Mouse (Mus musculus) embryonic facial prominence, embryonic 12.5 days (tissue): ENCODE data around the gene Oaz2. TPM values are rescaled to one million over a fixed set of nuclear protein-coding genes. Genes with fewer than 3 reads are reported as not detected.

Experiments used
- ATAC-seq: fragments of 200-750 bp; cut with Nextera tagmentation; 2 replicates; pipeline ENCODE4 v1.8.0; 2017; ENCODE audit not compliant: insufficient number of reproducible peaks, insufficient read depth, low FRiP score, low TSS enrichment
- H3K27ac ChIP-seq: fragments of 300-500 bp; sonication (generic); 2 replicates; pipeline ENCODE4 v1.5.1; 2016; ENCODE audit warnings: mild to moderate bottlenecking
- H3K27me3 ChIP-seq: fragments of 300-500 bp; sonication (generic); 2 replicates; pipeline ENCODE4 v1.6.1; 2016; ENCODE audit warnings: mild to moderate bottlenecking, moderate library complexity
- H3K36me3 ChIP-seq: fragments of 300-500 bp; sonication (generic); 2 replicates; pipeline ENCODE4 v1.6.1; 2016; ENCODE audit warnings: mild to moderate bottlenecking
- H3K4me1 ChIP-seq: fragments of 300-500 bp; sonication (generic); 2 replicates; pipeline ENCODE4 v1.6.1; 2016
- H3K4me2 ChIP-seq: fragments of 300-500 bp; sonication (generic); replicated peaks from 2 replicates; pipeline ENCODE4 v1.6.1; 2016; ENCODE audit warnings: mild to moderate bottlenecking, moderate library complexity
- H3K4me3 ChIP-seq: fragments of 300-500 bp; sonication (generic); 2 replicates; pipeline ENCODE4 v1.5.1; 2016; ENCODE audit warnings: mild to moderate bottlenecking
- H3K9ac ChIP-seq: fragments of 300-500 bp; sonication (generic); 2 replicates; pipeline ENCODE4 v1.6.1; 2016; ENCODE audit warnings: mild to moderate bottlenecking, moderate library complexity
- H3K9me3 ChIP-seq: fragments of 300-500 bp; sonication (generic); 2 replicates; pipeline ENCODE4 v1.6.1; 2016; ENCODE audit warnings: mild to moderate bottlenecking, moderate library complexity
- WGBS: fragments of 180-500 bp; shearing (Covaris S2); methylation state at CpG from one replicate; pipeline ENCODE4 v1.1.7; 2016; 5-methylcytosine and 5-hydroxymethylcytosine counted together
- polyA plus RNA-seq: library from polyadenylated mRNA; unstranded; fragments of >200 nt; fragmentation: Nextera tagmentation; extraction: Ambion mirVana; gene quantifications from 2 replicates; pipeline ENCODE4 v1.2.1, GENCODE M21; 2016

Oaz2 gene
- polyA plus RNA-seq, result 299 TPM in 2 replicates

DNA sequence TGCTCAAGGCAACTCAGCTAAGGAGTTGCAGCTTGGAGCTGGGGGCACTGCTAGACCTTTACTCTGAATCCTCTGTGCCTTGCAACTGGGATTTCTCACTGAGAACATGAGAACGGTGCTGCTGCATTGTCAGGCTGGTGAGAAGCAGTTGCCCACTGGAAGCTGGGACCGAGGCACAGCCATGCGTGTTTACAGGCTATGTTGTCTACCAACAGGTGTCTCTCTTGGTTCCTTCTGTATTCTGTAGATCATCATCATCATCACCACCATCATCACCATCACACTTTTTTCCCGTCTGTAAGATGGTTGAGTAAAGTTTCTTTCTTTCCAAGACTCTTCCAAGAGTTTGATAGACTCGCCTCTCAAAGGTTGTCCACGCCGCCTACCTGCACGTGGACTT lies at the start of gene Oaz2:
Oaz2 (plus strand) TSS at position 301 of the 400 bp plus-strand sequence.
- ATAC-seq, result no peak
- no peak within 1 kb of the TSS for H3K4me2 ChIP-seq
- no peaks in the 10 kb centered on the region for H3K36me3 ChIP-seq
- H3K27ac ChIP-seq, result no peak within 1 kb of the TSS
- WGBS, result 90% methylated on average over 8 of the region's 8 CpGs
- H3K9me3 ChIP-seq, result no peaks in the 10 kb centered on the region
- no peaks in the 10 kb centered on the region for H3K27me3 ChIP-seq
- H3K9ac ChIP-seq, result no peak within 1 kb of the TSS
- no peak within 1 kb of the TSS for H3K4me3 ChIP-seq
- H3K4me1 ChIP-seq, result 0 out of 2 replicates have a peak, but pooled peaks cover under 1% of the 10 kb centered on the region

- no peak for ATAC-seq
- Histone ChIP-seq H3K27me3 (no peaks in the 10 kb centered on the region), H3K4me3 (no peak overlapping the region), H3K27ac (no peak overlapping the region), H3K9ac (no peak overlapping the region), H3K4me1 (no peaks in the 10 kb centered on the region), H3K36me3 (no peaks in the 10 kb centered on the region), H3K4me2 (no peak overlapping the region), H3K9me3 (no peaks in the 10 kb centered on the region)
- 50% methylated on average over 3 of the region's 3 CpGs for WGBS
These were observed 48.5 kb upstream of the Oaz2 start for GRCm38 (mm10) chr9:65619311-65619710.

GRCm38 (mm10) chr9:65621196-65621595 lies 46.6 kb upstream of the Oaz2 start:
- 86% methylated on average over 4 of the region's 4 CpGs for WGBS

GRCm38 (mm10) chr9:65621666-65622065 lies 46.1 kb upstream of the Oaz2 start:
- H3K4me2 ChIP-seq, result no peak overlapping the region
- H3K4me1 ChIP-seq, result no peaks in the 10 kb centered on the region
- no peaks in the 10 kb centered on the region for H3K27me3 ChIP-seq
- H3K36me3 ChIP-seq, result no peaks in the 10 kb centered on the region
- no peak overlapping the region for H3K4me3 ChIP-seq
- no peaks in the 10 kb centered on the region for H3K9me3 ChIP-seq
- H3K9ac ChIP-seq, result no peak overlapping the region
- ATAC-seq, result no peak
- 83% methylated on average over 2 of the region's 2 CpGs for WGBS
- no peak overlapping the region for H3K27ac ChIP-seq

More at GRCm38 (mm10) chr9:65621196-65621595, 46.6 kb upstream of the Oaz2 start:
- no peak for ATAC-seq
- Histone ChIP-seq H3K4me3 (no peak overlapping the region), H3K36me3 (no peaks in the 10 kb centered on the region), H3K4me1 (no peaks in the 10 kb centered on the region), H3K27ac (no peak overlapping the region), H3K9ac (no peak overlapping the region), H3K4me2 (no peak overlapping the region), H3K9me3 (no peaks in the 10 kb centered on the region), H3K27me3 (no peaks in the 10 kb centered on the region)

DNA sequence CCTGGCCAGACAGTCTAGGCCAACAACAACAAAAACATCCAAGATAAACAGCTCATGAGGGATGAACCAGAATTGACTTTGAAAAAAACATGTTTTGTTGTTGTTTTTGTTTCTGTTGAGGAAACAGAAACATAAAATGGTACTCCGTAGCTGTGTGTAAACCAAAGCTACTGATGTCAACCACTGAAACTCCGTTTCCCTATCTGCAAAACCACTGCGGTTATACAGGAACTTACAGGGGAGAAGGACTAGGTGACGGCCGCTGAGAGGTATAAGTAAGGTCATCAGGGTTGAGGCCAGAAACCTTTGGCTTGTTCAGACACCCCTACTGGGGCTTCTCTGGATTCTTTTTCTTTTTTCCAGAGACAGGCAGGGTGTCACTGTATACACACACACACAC lies 45.0 kb upstream of the Oaz2 start:
- Histone ChIP-seq H3K27ac (no peak overlapping the region), H3K9ac (no peak overlapping the region), H3K4me3 (no peak overlapping the region), H3K27me3 (peaks cover 7% of the 10 kb centered on the region), H3K4me1 (no peaks in the 10 kb centered on the region), H3K9me3 (no peaks in the 10 kb centered on the region), H3K36me3 (no peaks in the 10 kb centered on the region), H3K4me2 (no peak overlapping the region)
- no peak for ATAC-seq
- 81% methylated on average over 5 of the region's 5 CpGs for WGBS

DNA sequence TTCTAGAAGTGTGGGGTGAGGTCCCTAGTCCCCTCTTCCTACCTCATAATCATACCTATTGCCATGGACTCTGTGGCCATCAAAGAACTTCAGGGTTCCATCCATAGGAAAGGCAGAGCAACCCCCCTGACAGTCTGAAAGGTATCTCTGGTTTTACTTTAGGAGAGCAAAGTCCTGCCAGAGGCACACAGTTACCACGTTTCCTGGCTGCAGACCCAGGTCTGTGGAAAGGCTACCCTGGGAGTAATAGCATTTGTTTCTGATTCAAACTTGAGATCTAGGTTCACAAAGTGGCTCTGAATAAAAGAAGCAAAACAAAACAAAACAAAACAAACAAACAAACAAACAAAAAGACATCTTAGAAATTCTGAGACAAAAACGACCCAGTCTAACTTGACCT lies 43.5 kb upstream of the Oaz2 start:
- 63% methylated on average over 2 of the region's 2 CpGs for WGBS
- H3K9ac ChIP-seq, result no peak overlapping the region

GRCm38 (mm10) chr9:65629025-65629766 lies 38.6 kb upstream of the Oaz2 start, which contains the start of gene Rbpms2:
Rbpms2 (plus strand) TSS chr9:65629648.
- ATAC-seq, result no peak
- Histone ChIP-seq H3K36me3 (no peaks in the 10 kb centered on the region), H3K27me3 (peaks cover 32% of the 10 kb centered on the region), H3K9me3 (no peaks in the 10 kb centered on the region), H3K9ac (peak within 1 kb of the TSS; percentile 74), H3K27ac (peak within 1 kb of the TSS; percentile 46), H3K4me3 (peak within 1 kb of the TSS; percentile 74), H3K4me1 (peaks cover 22% of the 10 kb centered on the region), H3K4me2 (peak within 1 kb of the TSS; percentile 90)
- under 1% methylated on average over 38 of the region's 40 CpGs for WGBS

More for the DNA sequence above, 43.5 kb upstream of the Oaz2 start:
- Histone ChIP-seq H3K36me3 (no peaks in the 10 kb centered on the region), H3K4me1 (peaks cover 7% of the 10 kb centered on the region), H3K4me2 (no peak overlapping the region), H3K4me3 (no peak overlapping the region), H3K27me3 (peaks cover 20% of the 10 kb centered on the region), H3K9me3 (no peaks in the 10 kb centered on the region), H3K27ac (no peak overlapping the region)
- no peak for ATAC-seq

DNA sequence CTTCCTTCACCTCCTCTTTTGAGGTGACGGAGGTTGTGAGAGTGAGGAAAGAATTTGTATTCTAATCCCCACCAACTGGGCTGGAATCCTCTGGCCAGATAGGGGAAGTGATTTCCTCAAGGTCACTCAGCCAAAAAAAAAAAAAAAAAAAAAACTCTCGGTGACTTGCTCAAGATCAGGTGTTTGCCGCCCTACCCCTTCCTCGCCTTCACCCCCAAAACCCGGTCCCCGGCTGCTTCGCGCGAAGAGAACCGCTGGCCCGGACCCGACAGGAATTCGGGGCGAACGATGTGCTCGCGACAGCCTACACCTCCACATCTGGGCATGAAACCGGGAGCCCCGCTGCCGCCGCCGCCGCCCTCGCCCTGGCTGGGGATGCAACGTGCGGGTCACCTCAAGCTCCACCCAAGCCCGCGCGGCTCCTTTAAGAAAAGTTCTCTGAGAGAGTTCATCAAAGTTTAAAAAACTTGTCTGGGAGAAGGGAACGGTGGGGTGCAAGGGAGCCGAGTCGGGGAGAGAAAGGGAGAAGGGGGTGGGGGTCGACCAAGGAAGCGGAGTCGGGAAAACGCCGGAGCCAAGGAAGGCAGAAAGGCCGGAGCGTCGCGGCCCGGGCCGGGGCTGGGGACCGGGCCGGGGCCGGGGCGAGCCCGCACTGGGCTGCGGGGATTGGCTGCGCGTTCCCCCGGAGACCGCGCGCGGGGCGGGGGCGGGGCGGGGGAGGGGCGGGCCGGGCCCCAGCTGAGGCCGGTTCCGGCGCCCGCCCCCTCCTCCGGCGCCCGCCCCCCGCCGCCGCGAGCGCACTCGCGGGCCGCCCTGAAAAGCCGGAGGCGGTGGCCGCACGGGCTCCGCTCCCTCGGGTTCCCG lies 37.8 kb upstream of the Oaz2 start:
- Histone ChIP-seq H3K4me1 (peaks cover 22% of the 10 kb centered on the region), H3K4me3 (peak overlapping the region; percentile 74), H3K9me3 (no peaks in the 10 kb centered on the region), H3K9ac (peak overlapping the region; percentile 74), H3K27me3 (peaks cover 32% of the 10 kb centered on the region), H3K4me2 (peak overlapping the region; percentile 90), H3K36me3 (no peaks in the 10 kb centered on the region), H3K27ac (peak overlapping the region; percentile 46)
- under 1% methylated on average over 54 of the region's 83 CpGs for WGBS
- ATAC-seq, result peak; percentile 79

GRCm38 (mm10) chr9:65630631-65631353 lies 37.0 kb upstream of the Oaz2 start:
- Histone ChIP-seq H3K4me1 (peaks cover 22% of the 10 kb centered on the region), H3K9ac (peak overlapping the region; percentile 74), H3K27me3 (peaks cover 32% of the 10 kb centered on the region), H3K4me2 (peak overlapping the region; percentile 90), H3K27ac (peak overlapping the region; percentile 46; the same call in 1 of the 2 replicates), H3K9me3 (no peaks in the 10 kb centered on the region), H3K36me3 (no peaks in the 10 kb centered on the region), H3K4me3 (peak overlapping the region; percentile 74)
- under 1% methylated on average over 63 of the region's 78 CpGs for WGBS
- peak; percentile 75 for ATAC-seq

GRCm38 (mm10) chr9:65631354-65632021 lies 36.3 kb upstream of the Oaz2 start:
- Histone ChIP-seq H3K4me3 (peak overlapping the region; percentile 74), H3K4me1 (peaks cover 22% of the 10 kb centered on the region), H3K9me3 (no peaks in the 10 kb centered on the region), H3K4me2 (peak overlapping the region; percentile 90), H3K27ac (no peak overlapping the region), H3K27me3 (peaks cover 32% of the 10 kb centered on the region), H3K36me3 (no peaks in the 10 kb centered on the region), H3K9ac (peak overlapping the region; percentile 74)
- WGBS, result 18% methylated on average over 16 of the region's 16 CpGs
- no peak for ATAC-seq

DNA sequence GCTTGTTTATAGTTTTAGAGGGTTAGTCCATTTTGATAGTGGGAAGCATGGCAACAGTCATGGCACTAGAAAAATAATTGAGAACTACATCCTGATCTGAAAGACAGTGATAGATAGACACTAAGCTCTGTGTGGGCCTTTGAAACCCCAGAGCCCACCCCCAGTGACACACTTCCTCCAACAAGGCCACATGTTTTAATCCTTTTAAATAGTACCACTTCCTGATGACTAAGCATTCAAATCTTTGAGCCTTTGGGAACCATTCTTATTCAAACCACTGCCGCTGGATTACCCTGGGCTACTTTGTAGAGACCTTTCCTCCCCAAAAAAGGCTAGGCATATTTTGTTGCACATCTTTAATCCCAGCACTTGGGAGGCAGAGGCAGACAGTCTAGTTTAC lies 32.0 kb upstream of the Oaz2 start:
- Histone ChIP-seq H3K9me3 (no peaks in the 10 kb centered on the region), H3K27ac (no peak overlapping the region), H3K4me2 (no peak overlapping the region), H3K36me3 (no peaks in the 10 kb centered on the region), H3K27me3 (peaks cover 11% of the 10 kb centered on the region; the same call in 1 of the 2 replicates), H3K4me1 (peaks cover 17% of the 10 kb centered on the region; the same call in 1 of the 2 replicates), H3K9ac (no peak overlapping the region), H3K4me3 (no peak overlapping the region)
- no peak for ATAC-seq
- WGBS, result 73% methylated on average over 1 of the region's 1 CpGs
